Mouse (Mus musculus): ENCODE results near the gene Rab34.

Gene Rab34

DNA sequence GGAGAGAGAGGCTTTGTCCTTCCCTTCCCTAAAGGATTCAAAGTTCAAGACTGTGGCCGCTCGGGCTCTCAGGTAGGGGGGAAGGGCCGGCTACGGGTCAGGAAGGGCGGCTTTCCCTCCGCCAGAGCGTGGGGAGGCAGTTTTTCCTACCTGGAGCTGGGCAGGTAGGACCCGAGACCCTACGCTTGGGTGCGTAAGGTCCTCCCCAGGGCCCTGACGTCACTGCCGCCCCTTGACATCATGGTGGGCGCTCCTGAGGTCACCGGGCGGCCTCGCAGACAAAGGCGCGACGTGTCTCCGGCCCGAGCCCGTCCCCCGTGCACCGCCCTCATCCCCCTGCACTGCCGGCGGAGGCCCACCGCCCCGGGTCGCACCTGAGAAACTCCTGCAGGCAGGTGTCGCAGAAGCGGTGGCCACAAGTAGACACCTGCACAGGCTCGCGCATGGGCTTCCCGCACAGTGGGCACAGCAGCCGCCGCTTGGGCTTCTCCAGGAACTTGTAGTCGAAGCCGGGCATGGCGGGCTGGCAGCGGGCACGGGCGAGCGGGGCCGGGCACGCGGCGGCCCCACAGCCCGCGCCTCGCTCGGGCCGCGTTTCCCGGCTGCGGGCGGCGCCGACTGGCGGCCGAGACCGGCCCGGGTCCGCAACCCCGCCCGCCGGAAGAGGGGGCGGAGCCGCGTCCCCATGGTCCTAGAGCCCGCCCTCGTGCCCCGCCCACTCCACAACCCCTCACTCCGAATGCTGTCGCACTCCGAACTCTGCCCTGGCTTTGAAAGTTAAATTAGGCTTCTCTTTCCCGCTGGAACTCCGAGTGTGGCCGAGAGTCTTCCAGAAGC, 23.1 kb upstream of the Rab34 start, which contains the start of gene Traf4:
Gene Traf4, minus strand, starts transcription at position 666 of the 837 bp plus-strand sequence.
- DNase-seq (ENCODE audit: low spot score), result peak; percentile 85

DNA sequence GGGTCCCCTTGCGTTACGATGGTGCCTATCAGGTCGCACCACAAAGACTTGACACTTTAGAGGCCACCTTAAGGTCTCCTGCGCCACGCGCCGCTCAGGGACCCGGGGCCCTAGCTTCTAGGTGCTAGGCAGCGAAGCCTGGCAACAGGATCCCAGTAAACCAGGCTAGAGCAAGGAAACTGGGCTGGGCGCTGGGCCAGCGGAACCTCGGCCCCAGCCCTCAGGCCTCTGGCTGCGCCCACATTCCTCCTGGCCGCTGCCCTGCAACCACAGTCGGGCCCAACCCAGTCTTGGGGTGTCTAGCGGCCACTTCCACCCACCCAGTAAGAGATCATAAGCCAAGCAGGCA, 22.5 kb upstream of the Rab34 start:
- DNase-seq (ENCODE audit: low spot score), result peak; percentile 67

DNA sequence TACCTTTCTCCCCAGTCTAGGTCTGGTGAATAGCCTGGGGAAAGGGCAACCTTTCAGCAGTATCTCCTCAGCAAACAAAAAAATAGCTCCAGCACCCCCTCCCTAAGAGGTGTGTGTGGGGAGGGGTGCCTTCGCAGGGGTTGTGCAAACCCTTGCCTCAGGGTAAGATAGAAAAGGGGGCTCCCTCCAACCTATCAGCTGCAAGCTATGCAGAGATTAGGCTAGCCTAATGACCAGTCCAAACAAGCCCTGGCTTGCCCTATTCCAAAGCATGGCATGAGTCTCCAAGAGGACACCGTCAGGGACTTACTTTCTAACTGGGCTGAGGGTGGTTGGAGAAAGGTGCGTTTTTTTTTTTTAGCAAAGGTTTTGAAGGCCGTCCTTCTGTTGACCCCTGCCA, 22.1 kb upstream of the Rab34 start:
- no peak for DNase-seq (ENCODE audit: low spot score)

DNA sequence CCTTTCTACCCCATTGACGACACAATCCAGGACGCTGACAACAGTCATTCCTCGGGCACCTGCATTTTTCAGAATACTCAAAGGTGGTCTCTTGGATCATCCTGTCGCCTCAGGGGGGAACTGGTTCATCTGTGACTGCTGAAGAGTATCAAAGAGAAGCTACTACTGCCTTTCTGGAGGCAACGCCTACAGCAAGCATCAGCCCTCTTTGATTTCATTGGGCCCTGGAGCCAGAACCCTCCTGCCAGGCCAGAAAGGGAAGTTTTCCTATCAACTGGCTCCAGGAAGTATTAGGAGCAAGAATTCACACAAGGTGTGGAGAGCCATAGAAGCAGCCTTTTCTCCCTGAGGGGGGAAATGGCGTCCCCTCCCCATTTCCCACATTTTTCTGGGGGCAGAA, 21.6 kb upstream of the Rab34 start:
- no peak for DNase-seq (ENCODE audit: low spot score)

DNA sequence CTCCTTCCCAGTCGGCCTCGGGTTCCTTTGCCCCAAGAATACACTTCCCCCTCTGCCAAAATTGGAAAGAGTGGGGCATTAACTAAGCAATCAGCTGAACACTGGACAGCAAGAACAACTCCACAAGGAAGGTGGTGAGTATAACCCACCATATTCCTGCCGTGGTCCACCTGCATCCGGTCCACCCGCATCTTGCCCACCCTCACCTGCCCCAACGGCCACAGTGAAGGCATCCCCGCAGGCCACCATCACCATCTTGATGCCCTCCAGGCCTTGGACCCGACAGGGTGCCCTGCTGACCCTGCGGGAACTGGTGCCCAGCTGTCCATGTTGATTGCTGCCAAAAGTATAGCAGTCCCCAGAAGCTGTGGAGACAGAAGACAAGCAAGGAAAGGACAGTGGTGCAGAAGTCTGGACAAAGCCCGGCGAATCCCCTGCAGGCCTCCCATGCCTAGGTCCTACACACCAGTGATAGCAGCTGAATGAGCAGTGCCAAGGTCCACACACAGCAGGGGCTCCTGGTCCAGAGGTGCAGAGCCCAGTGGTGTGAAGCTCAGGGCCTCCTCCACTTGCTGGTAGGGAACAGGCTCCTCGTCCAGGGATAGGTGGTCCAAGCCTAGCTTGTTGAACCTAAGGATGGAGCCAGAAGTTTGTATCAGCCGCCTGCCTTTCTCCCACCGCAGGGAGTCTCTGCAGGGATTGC, 20.8 kb upstream of the Rab34 start:
- no peak for DNase-seq (ENCODE audit: low spot score)

DNA sequence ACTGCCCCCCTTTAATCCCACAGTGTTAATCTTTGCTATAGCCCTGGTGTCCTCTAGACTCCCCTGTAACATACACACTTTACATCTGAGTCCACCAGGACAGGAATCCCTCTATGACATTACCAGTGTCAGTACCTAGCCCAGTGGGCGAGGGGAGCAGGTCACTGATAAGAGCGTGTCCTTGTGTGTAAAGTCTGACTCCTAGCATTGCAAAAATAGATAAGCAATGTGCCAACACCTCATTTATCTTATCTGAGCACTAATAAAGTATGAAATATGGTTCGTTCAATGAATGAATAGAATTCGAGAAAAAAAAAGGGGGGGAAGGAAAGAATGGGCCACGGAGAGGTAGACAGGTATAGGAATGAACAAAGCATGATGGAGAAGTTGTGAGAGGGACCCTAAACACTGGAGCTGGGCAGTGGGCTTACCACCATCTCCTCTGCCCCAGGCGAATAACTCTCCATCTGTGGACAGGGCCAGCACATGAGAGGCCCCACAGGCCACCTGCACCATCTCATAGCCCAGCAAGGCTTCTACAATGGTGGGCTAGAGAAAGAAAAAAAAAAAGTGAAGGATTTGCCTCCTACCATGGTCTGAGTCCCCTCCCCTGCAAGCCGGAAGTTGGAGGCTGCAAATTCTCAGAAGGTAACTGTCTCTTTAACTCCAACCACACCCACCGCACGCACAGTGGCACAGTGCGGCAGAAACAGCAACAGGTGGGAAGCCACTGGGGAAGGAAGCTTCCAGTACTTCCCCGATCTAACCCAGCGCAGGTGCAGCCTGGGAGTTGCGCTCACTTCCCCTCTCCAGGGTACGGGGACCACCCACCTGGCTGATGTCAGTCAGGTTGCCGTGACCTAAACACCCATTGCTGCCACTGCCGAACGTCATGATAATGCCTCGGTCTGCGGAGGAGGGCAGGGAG, 19.4 kb upstream of the Rab34 start:
- DNase-seq (ENCODE audit: low spot score), result no peak

DNA sequence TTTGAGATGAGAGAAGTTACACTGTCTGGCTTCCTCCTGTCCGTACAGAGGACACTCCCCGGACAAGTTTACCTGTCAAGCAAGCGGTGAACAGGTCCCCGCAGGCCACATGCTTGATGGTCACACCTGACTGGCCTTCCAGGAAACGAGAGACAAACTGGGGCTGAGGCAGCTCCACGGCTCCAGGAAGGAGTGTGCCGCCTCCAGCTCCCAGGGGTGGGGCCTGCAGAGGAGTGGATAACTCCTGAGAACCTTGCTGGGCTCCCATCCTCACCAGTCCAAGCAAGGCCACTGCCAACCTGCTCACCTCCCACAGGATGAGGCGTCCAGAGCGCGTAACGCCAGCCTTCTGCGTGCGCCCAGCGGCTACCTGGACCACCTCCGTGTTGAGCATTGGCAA, 17.9 kb upstream of the Rab34 start:
- no peak for DNase-seq (ENCODE audit: low spot score)

DNA sequence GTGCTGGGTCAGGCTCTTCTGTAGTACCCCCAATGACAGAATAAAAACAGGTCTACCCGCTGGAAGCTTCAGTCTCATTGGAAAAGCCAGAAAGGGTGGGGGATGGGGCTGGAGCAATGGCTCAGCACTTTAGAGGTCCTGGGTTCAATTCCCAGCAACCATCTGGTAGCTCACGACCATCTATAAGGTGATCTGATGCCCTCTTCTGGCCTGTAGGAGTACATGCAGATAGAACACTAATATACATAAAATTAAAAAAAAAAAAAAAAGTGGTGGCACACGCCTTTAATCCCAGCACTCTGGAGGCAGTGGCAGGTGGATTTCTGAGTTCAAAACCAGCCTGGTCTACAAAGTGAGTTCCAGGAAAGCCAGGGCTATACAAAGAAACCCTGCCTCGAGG, 16.9 kb upstream of the Rab34 start:
- DNase-seq (ENCODE audit: low spot score), result no peak

DNA sequence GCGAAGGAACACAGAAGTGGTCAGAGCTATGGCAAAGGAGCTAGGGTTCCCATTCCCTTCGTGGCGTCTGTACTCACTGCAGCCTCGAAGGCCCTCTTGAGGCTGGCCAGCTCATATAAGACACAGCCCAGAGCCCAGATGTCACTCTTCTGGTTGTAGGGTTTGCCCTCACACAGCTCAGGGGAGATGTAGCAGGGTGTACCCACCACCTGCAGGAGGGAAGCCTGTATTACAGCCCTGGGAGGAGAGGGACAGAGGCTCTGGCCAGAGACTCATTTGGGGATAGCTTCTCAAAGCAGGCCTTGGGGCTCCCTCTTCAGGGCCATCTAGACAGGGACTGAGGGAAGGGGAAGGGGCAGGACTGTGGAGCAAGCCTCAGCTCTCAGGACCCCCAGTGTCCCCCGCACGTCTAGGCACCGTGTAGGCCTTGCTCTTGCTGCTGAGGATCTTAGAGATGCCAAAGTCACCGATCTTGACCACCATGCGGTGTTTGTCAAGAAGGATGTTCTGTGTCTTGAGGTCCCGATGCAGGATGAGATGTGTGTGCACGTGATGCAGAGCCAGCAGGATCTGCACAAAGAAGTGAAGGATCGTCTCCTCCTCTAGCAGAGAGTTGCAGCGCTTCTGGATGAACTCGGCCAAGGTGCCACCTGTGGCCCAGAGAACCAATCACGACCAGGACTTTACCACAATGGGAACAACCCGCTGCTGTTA, 16.0 kb upstream of the Rab34 start:
- DNase-seq (ENCODE audit: low spot score), result no peak

DNA sequence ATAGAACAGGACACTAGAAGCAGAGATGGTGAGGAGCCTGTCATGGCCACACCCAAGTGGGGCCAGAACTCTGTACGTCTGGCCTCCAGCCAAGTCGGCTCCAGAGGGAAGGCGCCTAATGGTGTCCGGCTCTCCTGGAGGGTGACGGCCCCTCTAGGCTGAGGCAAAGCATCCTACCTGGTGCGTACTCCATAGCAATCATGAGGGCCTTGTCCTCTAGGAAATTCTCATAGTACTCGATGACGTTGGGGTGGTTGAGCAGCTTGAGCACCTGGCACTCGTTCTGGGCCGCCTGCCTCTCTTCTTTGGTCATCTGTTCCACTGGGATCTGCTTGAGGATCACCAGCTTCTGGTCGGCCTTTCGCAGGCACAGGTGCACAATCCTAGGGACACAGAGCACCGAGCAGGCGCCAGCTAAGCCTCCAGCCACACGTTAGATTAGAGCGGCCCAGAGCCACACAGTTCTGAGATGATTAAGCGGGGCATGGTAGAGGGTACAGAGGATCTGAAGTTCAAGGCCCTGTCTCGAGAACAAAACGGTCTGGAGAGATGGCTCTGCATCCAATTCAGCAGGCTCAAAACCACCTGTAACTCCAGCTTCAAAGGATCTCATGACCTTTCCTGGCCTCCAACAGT, 15.4 kb upstream of the Rab34 start:
- DNase-seq (ENCODE audit: low spot score), result no peak

DNA sequence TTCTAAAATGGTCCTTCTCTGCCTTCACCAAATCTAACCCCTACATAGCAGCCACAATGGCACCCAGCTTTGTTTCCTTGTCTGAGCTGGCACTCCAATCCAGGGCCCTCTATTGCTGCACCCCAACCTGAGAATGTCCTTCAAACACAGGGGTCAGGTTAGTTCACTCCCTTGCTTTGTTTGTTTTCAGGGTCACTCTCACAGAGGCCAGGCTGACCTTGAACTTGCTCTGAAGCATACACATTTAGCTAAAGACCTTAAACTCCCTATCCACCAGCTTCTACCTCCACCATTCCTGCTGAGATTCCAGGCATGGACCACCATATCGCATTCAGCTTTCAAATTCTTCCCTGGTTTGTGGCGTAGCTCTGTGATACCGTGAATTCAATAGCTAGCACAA, 13.7 kb upstream of the Rab34 start:
- no peak for DNase-seq (ENCODE audit: low spot score)

DNA sequence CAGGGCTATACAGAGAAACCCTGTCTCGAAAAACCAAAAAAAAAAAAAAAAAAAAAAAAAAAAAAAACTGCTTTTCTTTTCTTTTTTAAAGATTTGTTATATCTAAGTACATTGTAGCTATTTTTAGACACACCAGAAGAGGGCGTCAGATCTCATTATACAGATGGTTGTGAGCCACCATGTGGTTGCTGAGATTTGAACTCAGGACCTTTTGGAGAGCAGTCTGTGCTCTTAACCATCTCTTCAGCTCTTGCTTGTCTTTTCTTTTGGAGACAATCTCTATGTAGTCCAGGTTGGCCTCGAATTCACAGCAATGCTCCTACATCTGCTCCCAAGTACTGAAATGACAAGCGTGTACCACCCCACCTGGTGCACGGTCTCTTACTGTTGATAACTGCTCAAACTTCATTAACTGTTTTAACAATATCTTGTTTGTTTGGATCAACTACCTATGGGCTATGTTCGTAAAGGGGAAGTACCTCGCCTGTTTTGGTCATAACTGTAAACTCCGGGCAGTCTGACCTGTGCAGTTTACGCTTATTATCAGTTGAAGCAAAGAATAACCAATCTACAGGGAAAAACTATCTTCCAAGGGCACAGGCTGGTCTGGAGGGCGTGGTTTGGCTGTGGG, 12.3 kb upstream of the Rab34 start:
- DNase-seq (ENCODE audit: low spot score), result no peak

DNA sequence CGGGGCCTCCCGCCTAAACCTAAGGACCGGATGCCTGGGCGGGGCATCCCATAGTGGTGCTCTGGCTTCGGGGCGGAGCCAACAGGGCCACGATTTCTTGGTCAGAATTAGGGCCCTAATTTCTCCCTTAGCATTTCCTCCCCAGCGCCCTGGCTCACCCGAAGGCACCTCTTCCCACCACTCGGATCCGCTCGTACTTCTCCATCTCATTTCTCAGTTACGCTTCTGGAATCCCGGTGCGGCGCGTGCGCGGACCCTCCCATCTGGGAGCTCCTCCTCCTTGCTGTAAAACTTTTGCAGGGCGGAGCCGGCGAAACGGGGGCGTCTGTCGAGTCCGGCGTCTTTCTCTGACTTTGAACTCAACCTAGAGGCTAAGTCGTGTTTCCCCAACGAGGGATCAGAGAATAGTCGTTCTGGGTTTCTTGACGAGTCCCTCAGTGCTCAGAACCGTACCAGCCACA, 11.8 kb upstream of the Rab34 start, which contains the start of the genes Nek8 and Tlcd1:
Gene Nek8, minus strand, starts transcription at position 274 of the 461 bp plus-strand sequence.
Gene Tlcd1, plus strand, starts transcription at position 310 of the 461 bp plus-strand sequence.
- peak; percentile 91 for DNase-seq (ENCODE audit: low spot score)

DNA sequence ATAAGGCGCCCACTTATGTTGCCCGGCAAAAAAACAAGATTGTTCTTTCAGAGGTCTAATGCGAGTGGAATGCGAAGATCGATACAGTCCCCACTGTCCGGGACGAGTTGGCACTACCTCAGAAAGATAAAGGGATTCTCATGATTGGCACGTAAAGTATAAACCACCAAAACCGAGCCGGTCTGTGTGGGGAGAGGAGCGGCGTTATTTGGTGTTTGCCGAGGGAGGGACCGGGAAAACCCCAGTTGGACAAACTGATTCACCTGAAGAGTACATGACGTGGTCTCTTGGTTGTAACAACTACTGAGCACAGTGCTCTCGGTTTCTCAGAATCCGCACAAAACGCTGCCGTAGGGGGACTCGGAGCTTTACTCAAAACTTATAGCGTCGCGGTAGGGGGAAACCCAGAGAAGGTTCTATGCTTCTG, 11.3 kb upstream of the Rab34 start:
- DNase-seq (ENCODE audit: low spot score), result no peak

DNA sequence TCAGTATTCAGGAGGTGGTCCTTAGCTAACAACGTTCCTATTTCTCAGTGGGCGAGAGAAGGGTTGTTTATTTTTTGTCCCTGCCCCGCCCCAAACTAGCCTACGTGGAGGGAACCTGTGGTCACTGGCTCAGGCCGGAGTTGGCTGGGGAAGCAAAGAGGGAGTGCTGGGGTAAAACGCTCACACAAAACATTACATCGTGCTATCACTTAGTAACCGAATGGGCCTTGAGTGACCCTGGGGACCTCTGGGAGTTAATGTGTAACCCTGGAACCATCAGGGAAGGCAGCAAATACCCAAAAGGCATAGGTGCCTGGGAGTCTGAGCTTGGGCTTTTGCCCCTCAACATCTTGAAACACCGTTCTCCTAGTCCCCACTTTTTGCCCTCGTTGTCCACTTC, 10.8 kb upstream of the Rab34 start:
- DNase-seq (ENCODE audit: low spot score), result no peak

DNA sequence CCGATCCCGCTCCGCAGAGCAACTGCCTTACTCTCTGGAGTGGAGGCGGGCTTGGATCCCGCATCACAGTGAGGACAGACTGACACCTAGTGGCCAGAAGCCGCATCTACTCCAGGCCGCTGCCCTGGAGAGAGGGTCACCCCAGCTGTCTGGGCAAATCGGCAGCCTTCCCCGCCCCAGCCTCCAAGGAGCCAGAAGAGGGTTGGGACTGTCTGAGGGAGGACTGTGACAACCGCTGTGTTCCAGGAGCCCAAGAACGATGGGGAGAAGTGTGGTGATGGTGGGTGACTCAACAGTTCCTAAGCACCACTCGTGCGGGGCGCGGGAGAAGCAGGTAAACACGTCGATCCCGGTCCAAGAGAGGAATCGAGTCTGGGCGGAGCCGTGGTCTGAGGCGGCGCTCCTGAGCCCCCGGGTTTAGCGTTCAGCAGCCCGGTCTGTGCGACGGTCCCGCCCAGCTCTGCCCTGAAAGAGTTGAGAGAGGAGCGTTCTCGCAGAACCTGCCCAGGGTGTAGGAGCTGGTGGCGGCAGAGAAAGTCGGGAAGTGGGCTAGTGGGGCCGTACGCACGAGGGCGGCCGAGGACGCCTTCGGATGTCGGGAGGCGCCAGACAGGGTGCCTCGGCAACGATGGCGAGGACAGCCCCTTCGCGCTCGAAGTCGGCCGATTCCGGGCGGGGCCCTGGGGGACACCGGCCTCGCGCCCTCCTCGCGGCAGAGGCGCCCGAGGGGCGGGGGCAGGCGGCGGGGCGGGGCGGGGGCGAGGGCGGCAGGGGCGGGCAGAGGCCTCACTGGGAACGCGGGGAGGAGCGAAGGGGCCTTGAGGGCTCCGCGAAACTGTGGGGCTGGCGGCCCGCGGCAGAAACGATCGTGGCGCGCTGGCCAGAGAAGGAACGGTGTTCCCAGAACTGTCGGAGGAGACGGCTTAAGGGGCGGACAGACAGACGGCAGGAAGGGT, 10.0 kb upstream of the Rab34 start:
- DNase-seq (ENCODE audit: low spot score), result peak; percentile 92

DNA sequence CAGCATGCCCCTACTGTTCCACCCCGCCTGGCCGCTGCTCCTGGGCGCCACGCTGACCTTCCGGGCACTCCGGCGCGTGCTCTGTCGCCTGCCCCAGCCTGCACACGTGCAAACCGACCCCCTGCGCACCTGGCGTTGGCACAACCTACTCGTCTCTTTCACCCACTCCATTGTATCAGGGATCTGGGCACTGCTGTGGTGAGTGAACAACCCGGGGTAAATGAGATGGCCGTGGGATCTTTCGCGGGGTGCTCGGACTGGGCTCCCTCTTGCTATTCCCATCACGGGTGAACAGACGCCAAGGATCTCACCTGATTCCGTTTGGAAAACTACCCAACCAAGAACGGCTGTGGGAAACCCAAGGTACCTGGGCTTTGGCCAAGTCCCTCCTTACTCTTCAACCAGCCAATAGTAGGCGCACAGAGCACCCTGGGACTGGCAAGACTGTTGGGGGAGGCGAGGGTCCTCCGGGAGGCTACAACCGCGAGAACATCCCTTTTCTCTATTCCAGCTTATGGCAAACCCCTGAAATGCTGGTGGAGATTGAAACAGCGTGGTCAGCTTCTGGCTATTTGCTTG, 9.3 kb upstream of the Rab34 start:
- DNase-seq (ENCODE audit: low spot score), result peak; percentile 76

DNA sequence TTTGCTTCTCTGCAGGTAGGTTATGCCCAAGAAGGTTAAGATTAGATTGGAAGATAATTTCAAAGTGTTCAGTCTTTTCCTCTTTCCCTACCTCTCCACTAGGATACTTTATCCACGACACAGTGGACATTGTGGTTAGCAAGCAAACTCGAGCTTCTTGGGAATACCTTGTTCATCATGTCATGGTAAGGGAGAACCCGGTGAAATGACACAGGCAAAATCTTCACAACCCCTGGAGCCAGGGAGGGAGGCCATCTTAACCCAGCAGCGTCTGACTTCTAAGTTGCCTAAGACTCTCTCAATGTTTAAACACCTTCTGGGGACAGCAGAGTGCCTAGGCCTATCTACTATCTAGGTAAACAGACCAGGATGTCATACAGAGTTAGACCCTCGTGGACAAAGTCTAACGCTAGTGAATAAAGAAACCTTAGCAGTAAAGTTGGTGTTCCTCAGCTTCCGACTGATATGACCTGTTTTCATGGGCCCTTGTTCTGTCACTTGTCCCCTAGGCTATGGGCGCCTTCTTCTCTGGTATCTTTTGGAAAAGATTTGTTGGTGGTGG, 8.7 kb upstream of the Rab34 start:
- no peak for DNase-seq (ENCODE audit: low spot score)
